Mouse (Mus musculus) sigmoid colon, adult 10 weeks (tissue): ENCODE results near the gene Vmn1r35. TPM values are rescaled to one million over a fixed set of nuclear protein-coding genes. Genes with fewer than 3 reads are reported as not detected.

ENCODE experiments used
- polyA plus RNA-seq: library from polyadenylated mRNA; stranded (reverse); fragments of 350-450 nt; fragmentation: Illumina TruSeq; extraction: RNeasy Lipid Tissue Mini Kit (QIAGEN cat#74804); gene quantifications from one replicate; pipeline ENCODE4 v1.2.3, GENCODE M21; 2014; ENCODE audit warnings: low read depth, low replicate concordance

The Vmn1r35 gene
- not detected for polyA plus RNA-seq

GRCm38 (mm10) chr6:66685806-66686205, at the start of gene Vmn1r35:
Gene Vmn1r35, minus strand, starts transcription at chr6:66685906.

GRCm38 (mm10) chr6:66729082-66729481, 43.4 kb upstream of the Vmn1r35 start, which contains the start of gene Vmn1r37:
Gene Vmn1r37, plus strand, starts transcription at chr6:66729382.

GRCm38 (mm10) chr6:66719068-66719467, 33.4 kb upstream of the Vmn1r35 start, which contains the start of gene Vmn1r36:
Gene Vmn1r36, minus strand, starts transcription at chr6:66719168.

GRCm38 (mm10) chr6:66643779-66644178, 41.9 kb downstream of the Vmn1r35 start, which contains the start of gene Vmn1r34:
Gene Vmn1r34, minus strand, starts transcription at chr6:66643879.

Other genes with a start within 250 kb of the Vmn1r35 start
- 53.2 TPM for gene Mad2l1, start 150.5 kb downstream of the Vmn1r35 start, polyA plus RNA-seq
- gene Vmn1r32, start 125.8 kb downstream of the Vmn1r35 start, polyA plus RNA-seq, result not detected
- not detected for gene Vmn1r33, start 67.6 kb downstream of the Vmn1r35 start, polyA plus RNA-seq
- not detected for gene Vmn1r34, start 42.0 kb downstream of the Vmn1r35 start, polyA plus RNA-seq
- not detected for gene Vmn1r36, start 33.3 kb upstream of the Vmn1r35 start, polyA plus RNA-seq
- gene Vmn1r37, start 43.5 kb upstream of the Vmn1r35 start, polyA plus RNA-seq, result not detected
- not detected for gene Vmn1r38, start 96.7 kb upstream of the Vmn1r35 start, polyA plus RNA-seq
- not detected for gene Vmn1r39, start 124.7 kb upstream of the Vmn1r35 start, polyA plus RNA-seq
- 512 TPM for gene Gng12, start 210.5 kb upstream of the Vmn1r35 start, polyA plus RNA-seq